Mouse (Mus musculus) frontal cortex, postnatal 10 days (tissue): ENCODE results near the gene Ndufaf4.
"Not testable (repeated sequence)": the region's sequence is repeated elsewhere in the genome, so short reads cannot be mapped to it uniquely, and the experiment has no call there.

Experiments
- DNase-seq, 2 experiments: peaks; one replicate each; pipeline ENCODE4 v3.0.0; 2022; ENCODE audit warnings: low spot score in 2 of 2, mixed read lengths in 1 of 2

Gene Ndufaf4

DNA sequence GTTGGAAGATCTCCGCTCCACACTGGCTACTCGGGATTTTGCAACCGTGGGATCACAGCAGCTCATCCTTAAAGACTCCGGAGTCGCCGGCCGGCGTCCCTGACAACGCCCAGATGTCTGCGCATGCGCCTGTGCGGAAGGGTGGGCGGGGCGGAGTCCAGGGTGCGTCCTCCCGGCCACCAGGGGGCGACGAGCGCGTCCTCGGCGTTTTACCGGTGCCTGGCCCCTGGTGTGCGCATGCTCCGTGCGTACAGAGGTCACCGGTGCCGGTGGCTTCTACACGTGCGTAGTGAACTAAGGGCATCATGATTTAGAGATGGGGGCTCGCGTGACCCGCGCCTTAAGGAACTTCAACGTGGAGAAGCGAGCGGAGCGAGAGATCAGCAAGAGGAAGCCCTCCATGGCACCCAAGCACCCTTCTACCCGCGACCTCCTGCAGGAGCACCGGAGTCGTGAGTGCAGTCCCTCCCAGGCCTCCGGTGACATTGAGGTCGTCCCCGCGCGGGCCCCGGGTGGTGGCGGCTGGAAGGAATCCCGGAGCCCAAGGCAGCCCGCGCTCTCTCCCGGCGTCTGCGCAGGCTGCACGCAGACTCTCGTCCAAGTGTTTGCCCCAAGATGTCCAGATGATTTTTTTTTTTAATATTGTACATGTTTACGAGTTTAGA is at the start of gene Ndufaf4:
Ndufaf4 (plus strand) TSS at position 233 of the 665 bp plus-strand sequence.
- DNase-seq: peak; percentile 92 to 98

GRCm38 (mm10) chr4:24850401-24851325 is 47.2 kb upstream of the Ndufaf4 start, which contains the start of gene Klhl32:
Gene Klhl32 (minus strand): TSS chr4:24851124.
- DNase-seq: peak; percentile 71 to 84

GRCm38 (mm10) chr4:24865691-24866090 is 32.2 kb upstream of the Ndufaf4 start:
- no peak for DNase-seq

DNA sequence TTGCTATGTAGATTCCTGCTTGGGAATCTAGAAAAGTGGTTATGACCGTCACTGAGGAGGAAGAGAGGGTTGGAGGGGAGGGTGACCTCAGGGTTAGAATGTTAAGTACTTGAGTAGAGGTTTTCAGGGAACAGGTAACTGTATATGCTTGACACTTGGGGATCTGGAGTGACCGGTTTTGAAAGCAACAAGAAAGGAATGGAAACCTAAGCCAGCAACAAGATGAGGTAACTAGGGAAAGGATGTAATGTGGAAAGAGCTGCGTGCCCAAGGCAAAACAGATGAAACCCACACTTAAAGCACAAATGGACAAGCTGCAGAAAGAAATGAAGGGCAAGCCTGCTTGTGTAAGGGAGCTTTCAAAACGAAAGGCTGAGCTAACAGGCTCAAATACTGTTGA is 28.7 kb upstream of the Ndufaf4 start:
- DNase-seq: no peak

- DNase-seq: not testable (repeated sequence)
Observed at GRCm38 (mm10) chr4:24889386-24889785, 8.5 kb upstream of the Ndufaf4 start.

DNA sequence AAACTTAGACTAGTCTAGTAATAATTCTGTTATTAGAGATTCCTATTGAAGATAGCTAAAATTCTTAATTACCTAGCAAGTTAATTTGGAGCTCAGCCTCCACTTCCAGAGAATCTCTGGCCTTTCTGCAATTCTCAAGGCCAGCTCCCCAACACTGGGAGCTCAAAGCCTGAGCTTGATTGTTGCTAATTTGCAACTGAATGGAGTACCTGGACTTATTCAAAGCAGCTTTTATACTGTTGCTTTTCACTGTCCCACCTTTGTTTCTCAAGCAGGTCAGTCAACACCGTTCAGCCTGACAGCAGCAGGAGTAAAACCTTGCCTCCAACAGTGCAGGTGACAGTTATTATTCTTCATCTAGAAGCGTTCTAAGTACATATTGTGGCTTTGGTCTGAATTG is 5.6 kb upstream of the Ndufaf4 start:
- not testable (repeated sequence) for DNase-seq

- DNase-seq: no peak
Observed at GRCm38 (mm10) chr4:24894625-24895024, 3.3 kb upstream of the Ndufaf4 start.

DNA sequence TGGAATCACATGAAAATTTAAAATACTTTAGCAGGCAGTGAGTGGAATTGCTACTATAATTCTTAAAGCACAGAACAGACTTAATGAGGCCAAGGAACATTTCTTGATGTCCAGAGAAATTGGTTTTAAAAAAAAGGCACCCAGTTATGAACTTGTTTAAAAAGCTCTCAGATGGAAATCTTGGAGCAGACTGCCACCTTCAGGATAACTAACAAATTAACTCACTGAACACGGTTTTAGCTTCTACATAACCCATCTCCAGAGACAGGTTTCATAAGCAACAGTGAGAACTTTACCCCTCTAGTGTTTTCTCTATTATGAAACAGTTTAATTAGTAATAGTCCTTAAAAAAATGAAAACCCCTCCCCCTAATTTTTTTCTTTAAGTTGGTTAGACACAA is 1.1 kb upstream of the Ndufaf4 start:
- DNase-seq: no peak

GRCm38 (mm10) chr4:24897351-24897750 is 532 bp upstream of the Ndufaf4 start:
- no peak for DNase-seq

DNA sequence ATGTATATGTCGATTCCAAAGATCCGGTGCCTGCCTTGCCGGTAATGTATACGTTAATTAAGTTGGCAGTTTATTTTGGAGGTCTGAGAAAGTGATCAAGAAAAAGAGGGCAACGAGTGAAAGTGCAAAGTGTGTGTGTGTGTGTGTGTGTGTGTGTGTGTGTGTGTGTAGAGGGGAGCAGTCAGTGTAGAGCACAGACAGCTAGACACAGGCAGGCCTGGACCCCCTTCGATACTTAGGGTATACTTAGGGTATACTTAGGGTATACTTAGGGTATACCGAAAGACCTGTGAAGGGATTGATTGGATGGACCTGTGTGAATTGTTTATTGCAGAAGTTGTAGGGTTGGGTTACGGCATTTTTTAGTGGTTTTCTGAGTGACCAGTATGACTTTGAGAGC is 753 bp downstream of the Ndufaf4 start:
- no peak for DNase-seq

DNA sequence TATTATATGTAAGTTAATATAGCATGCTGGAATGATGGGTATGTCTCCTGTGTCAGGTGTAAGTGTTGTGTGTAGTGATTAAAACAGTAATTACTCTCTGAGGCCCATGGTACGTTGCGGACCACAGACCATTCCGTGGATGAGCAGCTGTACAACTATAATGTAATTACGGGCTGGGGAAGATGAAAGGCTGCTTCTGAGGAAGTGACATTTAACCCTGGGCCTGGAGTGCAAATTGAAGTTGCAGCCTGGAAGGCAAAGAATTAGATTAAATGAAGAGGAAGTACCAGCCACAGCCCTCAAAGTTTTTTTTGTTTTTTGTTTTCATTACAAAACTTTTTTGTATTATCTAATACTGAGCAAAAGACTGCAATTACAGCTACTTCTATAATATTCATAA is 1.3 kb downstream of the Ndufaf4 start:
- DNase-seq: no peak

DNA sequence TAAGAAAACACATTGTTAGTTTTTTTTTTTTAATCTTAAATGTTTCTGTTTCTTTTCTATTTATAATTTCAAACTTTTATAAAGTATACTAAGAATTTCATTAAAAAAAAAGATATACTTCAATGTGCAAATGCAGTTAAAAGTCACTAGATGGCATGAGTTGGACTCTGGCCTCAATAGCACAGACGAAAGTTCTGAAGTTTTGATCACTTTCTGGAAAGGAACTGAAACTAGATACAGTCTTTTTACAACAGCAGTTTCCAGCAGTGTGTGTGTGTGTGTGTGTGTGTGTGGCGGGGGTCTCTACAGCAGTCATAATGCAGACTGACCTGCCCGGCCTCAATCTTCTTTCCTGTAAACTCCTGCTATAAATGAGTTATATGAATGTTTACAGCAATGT is 9.9 kb downstream of the Ndufaf4 start:
- DNase-seq: no peak

DNA sequence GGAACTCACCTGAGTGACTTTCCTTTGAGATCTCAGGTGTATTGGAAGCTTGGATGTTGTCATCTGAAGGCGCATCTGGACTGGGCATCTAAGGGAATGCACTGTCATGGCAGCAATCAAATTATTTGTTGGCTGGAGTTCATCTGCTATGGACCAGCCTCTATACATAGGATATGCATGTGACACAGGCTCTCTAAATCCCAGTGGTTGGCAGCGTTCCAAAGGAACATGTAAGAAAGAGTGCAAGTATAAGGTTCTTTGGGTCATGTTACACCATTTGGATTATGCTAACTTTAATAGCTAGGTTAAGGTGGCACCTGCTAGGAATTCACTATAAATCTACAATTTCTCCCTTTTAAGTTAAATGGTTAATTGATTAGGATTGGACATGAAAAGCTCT is 17.7 kb downstream of the Ndufaf4 start:
- DNase-seq: no peak

- DNase-seq: no peak
Observed at GRCm38 (mm10) chr4:24920006-24920577, 22.2 kb downstream of the Ndufaf4 start.

DNA sequence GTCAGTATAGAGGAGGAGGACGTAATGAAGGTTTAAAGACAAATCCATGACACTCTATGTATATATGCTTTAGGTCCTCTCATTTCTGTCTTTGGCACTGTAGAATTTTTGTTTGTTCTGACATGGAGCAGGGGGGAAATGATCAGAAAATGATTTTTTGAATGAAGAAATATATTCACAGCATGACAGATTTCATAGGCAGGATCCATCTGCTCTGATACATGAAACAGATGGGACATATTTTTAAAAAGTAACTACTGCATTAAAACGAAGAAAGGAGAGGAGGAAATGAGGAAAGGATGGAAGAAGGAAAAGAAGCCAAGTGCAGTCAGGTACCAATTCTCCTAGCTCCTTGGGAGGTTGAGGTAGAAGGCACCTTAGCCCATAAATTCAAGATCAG is 26.8 kb downstream of the Ndufaf4 start:
- no peak for DNase-seq

DNA sequence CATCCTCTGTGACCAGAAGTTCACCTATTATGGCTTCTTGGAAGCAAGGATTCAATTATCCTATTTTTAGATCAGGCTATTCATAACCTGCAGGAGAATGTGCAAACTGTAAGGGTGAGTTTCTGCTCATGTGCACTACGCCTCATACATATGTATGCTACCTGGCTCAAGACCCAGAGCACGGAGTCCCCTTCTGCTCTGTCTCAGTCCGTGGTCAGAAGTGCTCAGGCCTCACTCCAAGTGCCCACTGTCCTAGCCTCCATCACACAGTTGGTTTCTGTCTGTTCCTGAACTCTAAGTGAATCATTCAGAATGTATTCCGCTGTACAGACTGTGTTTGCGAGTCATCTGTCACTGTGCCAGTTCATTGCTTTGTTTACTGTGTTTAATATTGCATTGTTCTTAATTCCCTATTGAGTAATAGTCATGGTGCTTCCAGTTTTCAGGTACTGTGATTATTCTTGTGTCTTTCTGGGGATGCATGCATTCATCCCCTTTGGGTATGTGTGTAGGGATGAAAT is 30.4 kb downstream of the Ndufaf4 start:
- DNase-seq: no peak

- DNase-seq: no peak
Observed at GRCm38 (mm10) chr4:24928926-24929325, 31.0 kb downstream of the Ndufaf4 start.

DNA sequence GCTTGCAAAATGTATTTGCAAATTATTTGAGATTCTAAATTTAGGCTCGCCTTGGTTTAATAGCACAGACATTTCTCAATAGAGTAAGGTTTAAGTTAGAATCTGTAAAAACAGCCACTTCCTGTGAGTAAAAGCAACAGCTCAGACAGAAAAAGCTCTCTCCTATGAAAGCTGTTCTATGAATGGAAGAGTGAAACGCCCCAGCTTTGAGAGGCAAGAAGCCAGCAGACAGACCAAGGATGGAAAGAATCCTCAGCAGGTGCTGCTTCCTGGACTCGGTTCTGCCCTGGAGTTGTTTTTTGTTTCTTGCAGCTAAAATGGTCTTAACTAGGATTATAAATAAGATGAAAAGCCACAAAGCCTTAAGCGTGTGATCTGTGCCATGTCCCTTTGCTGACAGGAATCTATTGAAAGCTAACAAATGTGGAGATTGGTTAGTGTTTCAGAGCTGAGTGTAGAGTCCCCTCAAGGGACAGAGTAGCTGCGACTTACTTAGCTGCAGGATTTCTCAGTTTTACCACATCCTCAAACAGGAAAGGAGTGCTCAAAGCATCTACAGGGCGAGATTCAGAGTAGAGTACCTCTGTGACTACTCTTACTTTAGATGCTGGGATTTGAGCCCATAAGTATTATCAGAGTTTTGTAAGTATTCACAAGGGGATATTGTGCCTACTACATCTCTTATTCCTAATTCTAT is 45.0 kb downstream of the Ndufaf4 start:
- DNase-seq: no peak
